Mouse (Mus musculus) hindbrain, embryonic 16.5 days (tissue): Measurements from ENCODE around the gene Sipa1l2. TPM values are rescaled to one million over a fixed set of nuclear protein-coding genes. Genes with fewer than 3 reads are reported as not detected.

ENCODE experiments used
- ATAC-seq: fragments of 200-750 bp; cut with Nextera tagmentation; 2 replicates; pipeline ENCODE4 v1.8.0; 2017; ENCODE audit warnings: moderate TSS enrichment, moderate library complexity
- H3K27ac ChIP-seq: fragments of 300-500 bp; sonication (generic); 2 replicates; pipeline ENCODE4 v1.5.1; 2014; ENCODE audit warnings: low read depth, mild to moderate bottlenecking, control low read depth, low read length, moderate library complexity
- H3K27me3 ChIP-seq: fragments of 300-500 bp; sonication (generic); replicated peaks from 2 replicates; pipeline ENCODE4 v1.6.1; 2014; ENCODE audit warnings: low read length; ENCODE audit not compliant: control insufficient read depth, insufficient read depth
- H3K36me3 ChIP-seq: fragments of 300-500 bp; sonication (generic); 2 replicates; pipeline ENCODE4 v1.6.1; 2014; ENCODE audit warnings: mild to moderate bottlenecking, low read length, moderate library complexity, mixed read lengths; ENCODE audit not compliant: control insufficient read depth, insufficient read depth
- H3K4me1 ChIP-seq: fragments of 300-500 bp; sonication (generic); 2 replicates; pipeline ENCODE4 v1.6.1; 2014; ENCODE audit warnings: low read depth, low read length; ENCODE audit not compliant: control insufficient read depth, insufficient read depth
- H3K4me2 ChIP-seq: fragments of 300-500 bp; sonication (generic); 2 replicates; pipeline ENCODE4 v1.6.1; 2014; ENCODE audit warnings: mild to moderate bottlenecking, low read length, control low read depth, moderate library complexity
- H3K4me3 ChIP-seq: fragments of 300-500 bp; sonication (generic); 2 replicates; pipeline ENCODE4 v1.5.1; 2014; ENCODE audit warnings: mild to moderate bottlenecking, low read length, control low read depth, moderate library complexity
- H3K9ac ChIP-seq: fragments of 300-500 bp; sonication (generic); 2 replicates; pipeline ENCODE4 v1.6.1; 2014; ENCODE audit warnings: low read depth, mild to moderate bottlenecking, control low read depth, low read length, moderate library complexity
- H3K9me3 ChIP-seq: fragments of 300-500 bp; sonication (generic); 2 replicates; pipeline ENCODE4 v1.6.1; 2014; ENCODE audit warnings: mild to moderate bottlenecking, low read length, moderate library complexity; ENCODE audit not compliant: control insufficient read depth
- WGBS: fragments of 180-500 bp; shearing (Covaris S2); extraction: QIAGEN DNeasy Blood & Tissue Kit; methylation state at CpG from one replicate; pipeline ENCODE4 v1.1.7; 2014; 5-methylcytosine and 5-hydroxymethylcytosine counted together
- polyA plus RNA-seq: library from polyadenylated mRNA; unstranded; fragments of >200 nt; fragmentation: Nextera tagmentation; extraction: Ambion mirVana; gene quantifications from 2 replicates; pipeline ENCODE4 v1.2.1, GENCODE M21; 2015

Sipa1l2 gene
- polyA plus RNA-seq, 1 experiment from 2014 or later, result 15.9 TPM

DNA sequence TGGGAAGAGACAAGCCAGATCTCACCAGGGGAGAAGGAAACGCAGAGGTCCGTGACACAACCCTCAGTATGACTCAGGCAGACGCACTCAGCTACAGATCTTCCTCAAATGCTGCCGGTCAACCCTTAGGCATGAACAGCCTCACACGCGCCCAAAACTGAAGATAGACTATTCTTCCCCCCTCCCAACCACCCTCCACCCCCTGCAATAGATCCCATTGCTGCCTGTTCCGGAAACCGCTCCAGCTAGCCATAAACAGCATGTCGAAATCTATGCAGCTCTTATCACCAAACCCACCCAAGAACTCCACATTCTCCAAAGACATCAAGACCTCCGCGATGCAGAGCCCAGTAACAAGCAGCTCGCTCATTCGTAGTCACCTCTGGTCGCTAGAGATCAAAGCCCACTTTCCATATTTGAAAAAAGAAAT, 1.2 kb downstream of the Sipa1l2 start:
- peak overlapping the region; percentile 80 for H3K4me3 ChIP-seq
- no peaks in the 10 kb centered on the region for H3K36me3 ChIP-seq
- H3K27me3 ChIP-seq, result no peaks in the 10 kb centered on the region
- peak overlapping the region; percentile 63 for H3K9ac ChIP-seq
- ATAC-seq, result no peak
- H3K9me3 ChIP-seq, result no peaks in the 10 kb centered on the region
- no peak overlapping the region for H3K27ac ChIP-seq
- H3K4me1 ChIP-seq, result peaks cover 29% of the 10 kb centered on the region
- peak overlapping the region; percentile 96 for H3K4me2 ChIP-seq
- under 1% methylated on average over 14 of the region's 14 CpGs for WGBS

DNA sequence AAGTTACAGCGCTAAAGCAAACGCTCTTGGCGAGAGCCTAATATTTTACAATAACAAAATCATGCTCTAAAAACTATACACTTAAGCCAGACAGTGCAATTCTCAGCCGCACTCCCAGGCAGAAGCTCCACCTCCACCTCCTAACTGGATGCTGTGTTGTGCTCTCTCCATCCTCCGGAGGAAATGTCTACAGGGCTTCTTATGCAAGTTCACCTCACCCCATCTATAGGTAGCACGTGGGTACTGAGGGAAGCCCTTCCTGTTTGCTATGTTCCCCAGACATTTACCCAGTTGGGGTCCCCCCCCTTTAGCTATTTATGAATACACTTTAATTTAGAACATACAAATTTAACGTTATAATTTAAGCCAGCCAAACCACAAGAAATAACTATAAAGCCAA, 2.0 kb downstream of the Sipa1l2 start:
- 49% methylated on average over 7 of the region's 7 CpGs for WGBS
- no peak overlapping the region; the same call in 1 of the 2 replicates for H3K9ac ChIP-seq

GRCm38 (mm10) chr8:125562878-125563277, 6.7 kb downstream of the Sipa1l2 start:
- Histone ChIP-seq H3K27ac (no peak overlapping the region), H3K36me3 (no peaks in the 10 kb centered on the region), H3K9ac (no peak overlapping the region), H3K9me3 (no peaks in the 10 kb centered on the region), H3K4me3 (no peak overlapping the region), H3K27me3 (no peaks in the 10 kb centered on the region), H3K4me2 (no peak overlapping the region), H3K4me1 (peaks cover 49% of the 10 kb centered on the region)
- ATAC-seq, result no peak
- 83% methylated on average over 8 of the region's 8 CpGs for WGBS

More for the DNA sequence above, 2.0 kb downstream of the Sipa1l2 start:
- peak overlapping the region; percentile 80 for H3K4me3 ChIP-seq
- H3K4me2 ChIP-seq, result peak overlapping the region; percentile 96
- no peaks in the 10 kb centered on the region for H3K36me3 ChIP-seq
- no peak overlapping the region for H3K27ac ChIP-seq
- H3K27me3 ChIP-seq, result no peaks in the 10 kb centered on the region
- H3K9me3 ChIP-seq, result no peaks in the 10 kb centered on the region
- no peak for ATAC-seq
- peaks cover 29% of the 10 kb centered on the region for H3K4me1 ChIP-seq

GRCm38 (mm10) chr8:125560825-125561490, 8.7 kb downstream of the Sipa1l2 start:
- Histone ChIP-seq H3K4me1 (peaks cover 44% of the 10 kb centered on the region), H3K27ac (no peak overlapping the region)
- no peak for ATAC-seq

GRCm38 (mm10) chr8:125559066-125559653, 10.4 kb downstream of the Sipa1l2 start:
- Histone ChIP-seq H3K4me1 (peaks cover 42% of the 10 kb centered on the region), H3K27ac (peak overlapping the region; percentile 73), H3K4me2 (peak overlapping the region; percentile 45), H3K36me3 (no peaks in the 10 kb centered on the region), H3K9ac (0 out of 2 replicates have a peak overlapping the region, but pooled peaks have one; percentile 0), H3K27me3 (no peaks in the 10 kb centered on the region), H3K9me3 (no peaks in the 10 kb centered on the region), H3K4me3 (no peak overlapping the region)
- WGBS, result 23% methylated on average over 5 of the region's 5 CpGs
- ATAC-seq, result no peak

More at GRCm38 (mm10) chr8:125560825-125561490, 8.7 kb downstream of the Sipa1l2 start:
- H3K36me3 ChIP-seq, result no peaks in the 10 kb centered on the region
- no peak overlapping the region for H3K4me2 ChIP-seq
- no peak overlapping the region for H3K9ac ChIP-seq
- WGBS, result 65% methylated on average over 11 of the region's 11 CpGs
- no peak overlapping the region for H3K4me3 ChIP-seq
- no peaks in the 10 kb centered on the region for H3K27me3 ChIP-seq
- no peaks in the 10 kb centered on the region for H3K9me3 ChIP-seq

DNA sequence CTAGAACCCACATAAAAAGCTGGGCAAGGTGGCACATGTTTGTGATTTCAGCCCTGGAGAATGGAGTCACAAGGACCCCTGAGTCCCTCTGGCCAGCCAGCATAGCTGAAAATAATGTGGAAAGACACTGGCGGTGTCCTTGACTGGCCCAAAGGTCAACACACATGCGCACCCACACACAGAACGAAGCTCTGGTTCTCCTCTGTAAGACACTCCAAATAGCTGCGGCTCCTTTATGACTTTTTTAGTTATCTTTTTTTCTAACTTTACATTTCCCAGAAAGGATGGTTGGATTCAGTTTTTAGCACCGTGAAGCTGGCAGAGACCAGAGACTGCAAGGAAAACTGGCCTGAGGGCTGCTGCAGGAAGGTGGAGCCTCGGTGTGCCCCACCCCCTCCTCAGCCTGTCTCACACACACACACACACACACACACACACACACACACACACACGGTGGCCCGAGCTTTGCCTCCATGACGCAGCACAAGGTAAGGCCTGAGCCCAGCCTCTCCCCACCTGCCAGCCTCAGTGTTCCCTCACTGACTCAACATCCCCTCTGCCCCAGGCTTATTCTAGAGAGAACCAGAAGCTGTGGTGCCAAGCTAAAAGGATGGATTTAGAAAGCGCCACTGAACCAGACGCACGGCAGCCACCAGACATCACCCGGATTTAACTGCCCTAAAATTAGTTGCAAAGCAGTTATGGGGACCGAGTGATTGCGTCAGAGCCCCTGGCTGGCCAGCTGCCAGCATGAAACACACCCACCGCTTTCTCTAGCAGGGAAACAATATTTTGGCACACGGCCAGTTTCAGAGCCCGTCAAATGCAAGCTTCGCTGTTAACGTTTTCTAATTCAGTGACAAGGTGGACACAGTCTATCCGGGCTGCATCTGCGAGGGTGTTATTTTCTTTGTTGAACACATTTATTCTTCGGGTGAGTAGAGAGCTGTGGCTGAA, 11.2 kb downstream of the Sipa1l2 start:
- Histone ChIP-seq H3K9ac (peak overlapping the region; percentile 45; the same call in 1 of the 2 replicates), H3K36me3 (no peaks in the 10 kb centered on the region), H3K4me3 (no peak overlapping the region), H3K4me1 (peaks cover 42% of the 10 kb centered on the region), H3K27ac (peak overlapping the region; percentile 73), H3K4me2 (peak overlapping the region; percentile 45), H3K27me3 (no peaks in the 10 kb centered on the region), H3K9me3 (no peaks in the 10 kb centered on the region)
- peak; percentile 61 for ATAC-seq
- WGBS, result 21% methylated on average over 23 of the region's 23 CpGs

GRCm38 (mm10) chr8:125557391-125558108, 12.1 kb downstream of the Sipa1l2 start:
- Histone ChIP-seq H3K9ac (no peak overlapping the region), H3K27ac (0 out of 2 replicates have a peak overlapping the region, but pooled peaks have one; percentile 34), H3K4me3 (no peak overlapping the region), H3K4me2 (no peak overlapping the region), H3K27me3 (no peaks in the 10 kb centered on the region), H3K9me3 (no peaks in the 10 kb centered on the region), H3K4me1 (peaks cover 44% of the 10 kb centered on the region), H3K36me3 (no peaks in the 10 kb centered on the region)
- WGBS, result 67% methylated on average over 10 of the region's 10 CpGs
- no peak for ATAC-seq

DNA sequence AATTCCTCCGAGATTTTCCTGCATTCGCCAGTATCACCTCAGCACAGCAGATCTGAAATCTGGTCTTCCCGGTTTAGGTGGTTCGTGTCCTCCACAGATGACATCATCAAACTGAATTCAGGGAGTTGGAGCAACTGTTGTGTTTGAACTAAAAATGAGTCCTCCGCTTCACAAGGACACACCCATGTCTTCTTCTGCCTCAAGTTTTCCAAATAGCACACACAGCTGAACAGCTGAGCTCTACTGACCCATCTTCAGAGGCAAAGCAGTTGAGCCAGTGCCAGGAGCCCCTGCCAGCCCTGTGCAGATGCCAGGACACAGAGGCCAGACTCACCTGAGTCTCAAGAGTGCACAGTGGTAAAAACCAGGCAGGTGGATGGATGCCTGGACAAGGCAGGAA, 12.9 kb downstream of the Sipa1l2 start:
- H3K4me1 ChIP-seq, result peaks cover 43% of the 10 kb centered on the region
- H3K9me3 ChIP-seq, result no peaks in the 10 kb centered on the region
- no peak overlapping the region for H3K27ac ChIP-seq
- H3K4me2 ChIP-seq, result no peak overlapping the region
- ATAC-seq, result no peak
- H3K36me3 ChIP-seq, result no peaks in the 10 kb centered on the region
- WGBS, result 91% methylated on average over 5 of the region's 5 CpGs
- no peaks in the 10 kb centered on the region for H3K27me3 ChIP-seq
- no peak overlapping the region for H3K4me3 ChIP-seq
- no peak overlapping the region for H3K9ac ChIP-seq
